Mouse (Mus musculus) heart, postnatal 0 days (tissue): ENCODE measurements at regions not wholly inside any gene's neighbourhood (a gene's known extent, or its start where the extent isn't known, plus 50 kb on each side); places are given as distances from the start of the nearest gene placed in this dataset.

ENCODE experiments used
- CTCF ChIP-seq: IDR thresholded peaks from 2 replicates; pipeline ENCODE4 v1.5.1; 2016; ENCODE audit warnings: antibody characterized with exemption, control low read depth, low read depth
- EP300 ChIP-seq: IDR thresholded peaks from 2 replicates; pipeline ENCODE4 v1.6.1; 2016; ENCODE audit warnings: antibody characterized with exemption, low read depth

- TF ChIP-seq EP300 (no peak), CTCF (no peak)
Measured at GRCm38 (mm10) chr9:31997178-31998097, 84.2 kb upstream of the Barx2 start.
